Mouse (Mus musculus) embryonic facial prominence, embryonic 10.5 days (tissue): ENCODE measurements around the gene Ap1g1. TPM values are rescaled to one million over a fixed set of nuclear protein-coding genes. Genes with fewer than 3 reads are reported as not detected.
A peak's percentile ranks its signal among the peaks of the same experiment; 100 is the strongest.
"Not testable (repeated sequence)": the region's sequence is repeated elsewhere in the genome, so short reads cannot be mapped to it uniquely, and the experiment has no call there.

ENCODE experiments used
- DNase-seq: peaks from one replicate; pipeline ENCODE4 v3.0.0-alpha.2; 2017; ENCODE audit warnings: low spot score
- H3K27ac ChIP-seq: fragments of 300-500 bp; sonication (generic); replicated peaks from 2 replicates; pipeline ENCODE4 v1.5.1; 2016; ENCODE audit warnings: mild to moderate bottlenecking
- H3K27me3 ChIP-seq: fragments of 300-500 bp; sonication (generic); replicated peaks from 2 replicates; pipeline ENCODE4 v1.6.1; 2016; ENCODE audit warnings: low read depth, mild to moderate bottlenecking; ENCODE audit not compliant: poor library complexity, severe bottlenecking
- H3K36me3 ChIP-seq: fragments of 300-500 bp; sonication (generic); replicated peaks from 2 replicates; pipeline ENCODE4 v1.6.1; 2016; ENCODE audit warnings: mild to moderate bottlenecking, moderate library complexity
- H3K4me1 ChIP-seq: fragments of 300-500 bp; sonication (generic); 2 replicates; pipeline ENCODE4 v1.6.1; 2016
- H3K4me3 ChIP-seq: fragments of 300-500 bp; sonication (generic); 2 replicates; pipeline ENCODE4 v1.5.1; 2016; ENCODE audit warnings: mild to moderate bottlenecking, moderate library complexity
- H3K9me3 ChIP-seq: fragments of 300-500 bp; sonication (generic); 2 replicates; pipeline ENCODE4 v1.6.1; 2016; ENCODE audit warnings: mild to moderate bottlenecking
- WGBS: fragments of 180-500 bp; shearing (Covaris S2); methylation state at CpG from one replicate; pipeline ENCODE4 v1.1.7; 2016; 5-methylcytosine and 5-hydroxymethylcytosine counted together
- polyA plus RNA-seq: library from polyadenylated mRNA; unstranded; fragments of >200 nt; fragmentation: Nextera tagmentation; extraction: Ambion mirVana; gene quantifications from 2 replicates; pipeline ENCODE4 v1.2.1, GENCODE M21; 2016

Gene Ap1g1
- 48.4 and 52.9 TPM in 2 replicates for polyA plus RNA-seq

GRCm38 (mm10) chr8:109778280-109778977, at the start of gene Ap1g1:
Ap1g1 (plus strand) TSS chr8:109778554.
- Histone ChIP-seq H3K27me3 (no peaks in the 10 kb centered on the region; the same call in 1 of the 2 replicates), H3K27ac (peak within 1 kb of the TSS; percentile 100), H3K4me1 (peaks cover 16% of the 10 kb centered on the region), H3K36me3 (no peaks in the 10 kb centered on the region), H3K4me3 (peak within 1 kb of the TSS; percentile 99), H3K9me3 (no peaks in the 10 kb centered on the region)
- under 1% methylated on average over 63 of the region's 64 CpGs for WGBS
- DNase-seq: peak; percentile 99

GRCm38 (mm10) chr8:109731012-109731411, 47.3 kb upstream of the Ap1g1 start:
- Histone ChIP-seq H3K4me1 (peaks cover 3% of the 10 kb centered on the region), H3K9me3 (no peaks in the 10 kb centered on the region), H3K27ac (no peak overlapping the region), H3K4me3 (no peak overlapping the region), H3K36me3 (peaks cover 92% of the 10 kb centered on the region), H3K27me3 (no peaks in the 10 kb centered on the region)
- 83% methylated on average over 3 of the region's 3 CpGs for WGBS
- DNase-seq: no peak

GRCm38 (mm10) chr8:109734018-109734417, 44.3 kb upstream of the Ap1g1 start:
- H3K27ac ChIP-seq: no peak overlapping the region
- H3K4me3 ChIP-seq: no peak overlapping the region
- H3K9me3 ChIP-seq: no peaks in the 10 kb centered on the region
- 90% methylated on average over 3 of the region's 3 CpGs for WGBS
- H3K36me3 ChIP-seq: peaks cover 62% of the 10 kb centered on the region
- DNase-seq: no peak
- no peaks in the 10 kb centered on the region for H3K27me3 ChIP-seq
- peaks cover 13% of the 10 kb centered on the region for H3K4me1 ChIP-seq

GRCm38 (mm10) chr8:109736819-109737218, 41.5 kb upstream of the Ap1g1 start:
- H3K4me3 ChIP-seq: peak overlapping the region; percentile 99
- no peaks in the 10 kb centered on the region for H3K27me3 ChIP-seq
- DNase-seq: no peak
- no peaks in the 10 kb centered on the region for H3K9me3 ChIP-seq
- H3K36me3 ChIP-seq: peaks cover 34% of the 10 kb centered on the region
- WGBS: 7% methylated on average over 8 of the region's 8 CpGs
- peaks cover 13% of the 10 kb centered on the region for H3K4me1 ChIP-seq
- H3K27ac ChIP-seq: peak overlapping the region; percentile 96

- Histone ChIP-seq H3K9me3 (no peaks in the 10 kb centered on the region), H3K27ac (peak within 1 kb of the TSS; percentile 96), H3K4me3 (peak within 1 kb of the TSS; percentile 99), H3K27me3 (no peaks in the 10 kb centered on the region), H3K4me1 (peaks cover 13% of the 10 kb centered on the region), H3K36me3 (peaks cover 28% of the 10 kb centered on the region)
- DNase-seq: peak; percentile 96
- under 1% methylated on average over 59 of the region's 59 CpGs for WGBS
Measured at GRCm38 (mm10) chr8:109737237-109738048, 40.9 kb upstream of the Ap1g1 start, which contains the start of gene Atxn1l. Atxn1l (minus strand) TSS chr8:109737739.

- no peak for DNase-seq
- Histone ChIP-seq H3K36me3 (peaks cover 22% of the 10 kb centered on the region), H3K27me3 (no peaks in the 10 kb centered on the region), H3K27ac (peak overlapping the region; percentile 96), H3K4me3 (peak overlapping the region; percentile 99), H3K4me1 (peaks cover 13% of the 10 kb centered on the region), H3K9me3 (no peaks in the 10 kb centered on the region)
- 85% methylated on average over 1 of the region's 1 CpGs for WGBS
Measured at GRCm38 (mm10) chr8:109738049-109738380, 40.3 kb upstream of the Ap1g1 start.

- 87% methylated on average over 12 of the region's 12 CpGs for WGBS
- Histone ChIP-seq H3K4me1 (no peaks in the 10 kb centered on the region), H3K4me3 (no peak overlapping the region), H3K27me3 (no peaks in the 10 kb centered on the region), H3K9me3 (no peaks in the 10 kb centered on the region), H3K36me3 (no peaks in the 10 kb centered on the region), H3K27ac (no peak overlapping the region)
- no peak for DNase-seq
Measured at GRCm38 (mm10) chr8:109747468-109748199, 30.7 kb upstream of the Ap1g1 start.

- no peak overlapping the region for H3K27ac ChIP-seq
- no peak overlapping the region for H3K4me3 ChIP-seq
- 66% methylated on average over 5 of the region's 5 CpGs for WGBS
- no peaks in the 10 kb centered on the region for H3K9me3 ChIP-seq
- H3K4me1 ChIP-seq: no peaks in the 10 kb centered on the region
- H3K36me3 ChIP-seq: no peaks in the 10 kb centered on the region
- DNase-seq: no peak
- no peaks in the 10 kb centered on the region for H3K27me3 ChIP-seq
Measured at GRCm38 (mm10) chr8:109750274-109750673, 28.1 kb upstream of the Ap1g1 start.

GRCm38 (mm10) chr8:109750699-109751098, 27.7 kb upstream of the Ap1g1 start:
- H3K27ac ChIP-seq: no peak overlapping the region
- no peaks in the 10 kb centered on the region for H3K27me3 ChIP-seq
- DNase-seq: no peak
- H3K4me1 ChIP-seq: no peaks in the 10 kb centered on the region
- H3K4me3 ChIP-seq: no peak overlapping the region
- H3K9me3 ChIP-seq: no peaks in the 10 kb centered on the region
- no peaks in the 10 kb centered on the region for H3K36me3 ChIP-seq
- WGBS: 82% methylated on average over 12 of the region's 12 CpGs

- no peaks in the 10 kb centered on the region for H3K36me3 ChIP-seq
- no peak overlapping the region for H3K4me3 ChIP-seq
- 87% methylated on average over 20 of the region's 20 CpGs for WGBS
- H3K4me1 ChIP-seq: no peaks in the 10 kb centered on the region
- no peak overlapping the region for H3K27ac ChIP-seq
- DNase-seq: no peak
- H3K9me3 ChIP-seq: no peaks in the 10 kb centered on the region
- H3K27me3 ChIP-seq: no peaks in the 10 kb centered on the region
Measured at GRCm38 (mm10) chr8:109751731-109752485, 26.4 kb upstream of the Ap1g1 start.

- no peak for DNase-seq
- H3K9me3 ChIP-seq: no peaks in the 10 kb centered on the region
- H3K4me3 ChIP-seq: no peak overlapping the region
- no peak overlapping the region for H3K27ac ChIP-seq
- H3K4me1 ChIP-seq: no peaks in the 10 kb centered on the region
- WGBS: 89% methylated on average over 8 of the region's 8 CpGs
- no peaks in the 10 kb centered on the region for H3K36me3 ChIP-seq
- H3K27me3 ChIP-seq: no peaks in the 10 kb centered on the region
Measured at GRCm38 (mm10) chr8:109754696-109755095, 23.7 kb upstream of the Ap1g1 start.

GRCm38 (mm10) chr8:109755554-109755953, 22.8 kb upstream of the Ap1g1 start:
- not testable (repeated sequence) for H3K4me3 ChIP-seq, H3K4me1 ChIP-seq, H3K27ac ChIP-seq, H3K9me3 ChIP-seq, DNase-seq, H3K36me3 ChIP-seq, H3K27me3 ChIP-seq
- 77% methylated on average over 4 of the region's 4 CpGs for WGBS
